21 mouse cellular contexts compared by ENCODE assay signal in genomic region chr4:47161756-47162587, GRCm38 (mm10). TPM values are rescaled to one million over a fixed set of nuclear protein-coding genes. Genes with fewer than 3 reads are reported as not detected.
DNase-seq lines count a peak whose midpoint lies in the region; ATAC-seq and TF ChIP-seq lines count a peak whose summit lies in the region.
"Had no signal": no experiment of that assay in that cellular context is flagged by ENCODE, and none has a peak within 500 bp of the region (broad histone marks: within the 10 kb centered on the region; RNA-seq: fewer than 3 reads in every experiment).

No protein-coding gene starts in this region.

- DNase-seq in forebrain, embryonic 10.5 days (ENCODE audit: extremely low spot score, low spot score) = no peak
- no peak for DNase-seq in forebrain, postnatal 0 days
- no peak for DNase-seq in hindbrain, postnatal 0 days (ENCODE audit: low spot score)
- peak; percentile 80 for DNase-seq in midbrain, embryonic 11.5 days (ENCODE audit: low spot score, missing footprints)
- no peak for DNase-seq in thymus, postnatal 10 days (ENCODE audit: low spot score in 2 of 2)
- DNase-seq: adrenal gland, adult 8-10 months; cerebellum, adult 9-11 months; heart, adult 18-20 months; layer of hippocampus, postnatal 36 days; lung, postnatal 14 days; spleen, adult 18-20 months had no signal

- H3K27ac ChIP-seq in forebrain, embryonic 10.5 days = 0 out of 2 replicates have a peak overlapping the region, but pooled peaks have one; percentile 25
- H3K27ac ChIP-seq in forebrain, postnatal 0 days (ENCODE audit: low read depth, low read length) = no peak overlapping the region
- H3K27ac ChIP-seq in hindbrain, embryonic 12.5 days = no peak overlapping the region; the same call in 1 of the 2 replicates
- H3K27ac ChIP-seq in hindbrain, postnatal 0 days = no peak overlapping the region
- no peak overlapping the region for H3K27ac ChIP-seq in midbrain, embryonic 11.5 days (ENCODE audit: low read depth, low read length)
- no peak overlapping the region for H3K27ac ChIP-seq in midbrain, embryonic 16.5 days (ENCODE audit: low read length)
- H3K27ac ChIP-seq in midbrain, embryonic 15.5 days = no peak overlapping the region
- H3K27ac ChIP-seq: embryonic facial prominence, embryonic 13.5 days; hindbrain, embryonic 15.5 days; layer of hippocampus, adult 2 months; limb, embryonic 15.5 days; liver, embryonic 15.5 days had no signal

- H3K4me1 ChIP-seq in forebrain, embryonic 10.5 days = peaks cover 18% of the 10 kb centered on the region
- H3K4me1 ChIP-seq in forebrain, postnatal 0 days (ENCODE audit: insufficient read depth) = no peaks in the 10 kb centered on the region
- H3K4me1 ChIP-seq in hindbrain, embryonic 12.5 days = peaks cover 11% of the 10 kb centered on the region
- H3K4me1 ChIP-seq in hindbrain, postnatal 0 days (ENCODE audit: insufficient read depth, low read length) = no peaks in the 10 kb centered on the region
- H3K4me1 ChIP-seq in midbrain, embryonic 11.5 days (ENCODE audit: control insufficient read depth, insufficient read depth, low read length) = peaks cover 9% of the 10 kb centered on the region; the same call in 1 of the 2 replicates
- H3K4me1 ChIP-seq in midbrain, embryonic 16.5 days (ENCODE audit: control insufficient read depth, insufficient read depth, low read length) = peaks cover 11% of the 10 kb centered on the region
- H3K4me1 ChIP-seq in midbrain, embryonic 15.5 days = peaks cover 11% of the 10 kb centered on the region
- H3K4me1 ChIP-seq: hindbrain, embryonic 15.5 days; limb, embryonic 15.5 days; liver, embryonic 15.5 days had no signal

- H3K4me2 ChIP-seq in forebrain, postnatal 0 days (ENCODE audit: low read depth) = no peak overlapping the region
- H3K4me2 ChIP-seq in hindbrain, embryonic 12.5 days (replicated peaks) = no peak overlapping the region
- H3K4me2 ChIP-seq in hindbrain, postnatal 0 days (ENCODE audit: low read depth, low read length) = no peak overlapping the region
- no peak overlapping the region for H3K4me2 ChIP-seq in midbrain, embryonic 11.5 days
- no peak overlapping the region for H3K4me2 ChIP-seq in midbrain, embryonic 16.5 days (ENCODE audit: low read length)
- H3K4me2 ChIP-seq in midbrain, embryonic 15.5 days = no peak overlapping the region
- H3K4me2 ChIP-seq: hindbrain, embryonic 15.5 days; limb, embryonic 15.5 days; liver, embryonic 15.5 days had no signal

- H3K9ac ChIP-seq in forebrain, postnatal 0 days = no peak overlapping the region
- no peak overlapping the region for H3K9ac ChIP-seq in hindbrain, embryonic 12.5 days
- no peak overlapping the region for H3K9ac ChIP-seq in hindbrain, postnatal 0 days (replicated peaks; ENCODE audit: low read length)
- H3K9ac ChIP-seq in midbrain, embryonic 11.5 days (ENCODE audit: low read length) = no peak overlapping the region
- no peak overlapping the region for H3K9ac ChIP-seq in midbrain, embryonic 16.5 days (ENCODE audit: low read depth, low read length)
- H3K9ac ChIP-seq in midbrain, embryonic 15.5 days = no peak overlapping the region
- H3K9ac ChIP-seq: embryonic facial prominence, embryonic 13.5 days; hindbrain, embryonic 15.5 days; limb, embryonic 15.5 days; liver, embryonic 15.5 days had no signal

- no peaks in the 10 kb centered on the region; the same call in 1 of the 2 replicates for H3K9me3 ChIP-seq in forebrain, embryonic 10.5 days
- 0 out of 2 replicates have a peak, but pooled peaks cover 4% of the 10 kb centered on the region for H3K9me3 ChIP-seq in forebrain, postnatal 0 days (ENCODE audit: low read length)
- 0 out of 2 replicates have a peak, but pooled peaks cover 5% of the 10 kb centered on the region for H3K9me3 ChIP-seq in hindbrain, embryonic 12.5 days (replicated peaks)
- peaks cover 3% of the 10 kb centered on the region for H3K9me3 ChIP-seq in hindbrain, postnatal 0 days (ENCODE audit: low read length)
- H3K9me3 ChIP-seq in midbrain, embryonic 11.5 days (ENCODE audit: control insufficient read depth, low read length) = no peaks in the 10 kb centered on the region; the same call in 1 of the 2 replicates
- peaks cover under 1% of the 10 kb centered on the region; the same call in 1 of the 2 replicates for H3K9me3 ChIP-seq in midbrain, embryonic 16.5 days (replicated peaks; ENCODE audit: control insufficient read depth, low read length, poor library complexity, severe bottlenecking)
- peaks cover 5% of the 10 kb centered on the region; the same call in 1 of the 2 replicates for H3K9me3 ChIP-seq in midbrain, embryonic 15.5 days
- H3K9me3 ChIP-seq: embryonic facial prominence, embryonic 13.5 days; limb, embryonic 15.5 days; liver, embryonic 15.5 days had no signal

- no peaks in the 10 kb centered on the region for H3K27me3 ChIP-seq in forebrain, embryonic 10.5 days (ENCODE audit: poor library complexity, severe bottlenecking)
- no peaks in the 10 kb centered on the region for H3K27me3 ChIP-seq in forebrain, postnatal 0 days (ENCODE audit: insufficient read depth, low read length)
- no peaks in the 10 kb centered on the region for H3K27me3 ChIP-seq in hindbrain, embryonic 12.5 days
- H3K27me3 ChIP-seq in hindbrain, postnatal 0 days (ENCODE audit: insufficient read depth, low read length) = no peaks in the 10 kb centered on the region
- H3K27me3 ChIP-seq in midbrain, embryonic 11.5 days (ENCODE audit: control insufficient read depth, insufficient read depth, low read length) = no peaks in the 10 kb centered on the region
- H3K27me3 ChIP-seq in midbrain, embryonic 16.5 days (ENCODE audit: control insufficient read depth, insufficient read depth, low read depth, low read length) = no peaks in the 10 kb centered on the region
- H3K27me3 ChIP-seq in midbrain, embryonic 15.5 days (replicated peaks) = no peaks in the 10 kb centered on the region
- H3K27me3 ChIP-seq: embryonic facial prominence, embryonic 13.5 days; hindbrain, embryonic 15.5 days; limb, embryonic 15.5 days; liver, embryonic 15.5 days; Patski had no signal

- no peak overlapping the region for H3K4me3 ChIP-seq in forebrain, embryonic 10.5 days
- no peak overlapping the region for H3K4me3 ChIP-seq in forebrain, postnatal 0 days (ENCODE audit: low read depth, low read length)
- H3K4me3 ChIP-seq in hindbrain, embryonic 12.5 days = no peak overlapping the region
- H3K4me3 ChIP-seq in hindbrain, postnatal 0 days (ENCODE audit: low read length) = no peak overlapping the region
- no peak overlapping the region for H3K4me3 ChIP-seq in midbrain, embryonic 11.5 days (ENCODE audit: low read depth, low read length)
- H3K4me3 ChIP-seq in midbrain, embryonic 16.5 days (ENCODE audit: low read depth, low read length) = no peak overlapping the region
- H3K4me3 ChIP-seq in midbrain, embryonic 15.5 days = no peak overlapping the region
- H3K4me3 ChIP-seq: embryonic facial prominence, embryonic 13.5 days; hindbrain, embryonic 15.5 days; layer of hippocampus, adult 2 months; limb, embryonic 15.5 days; liver, embryonic 15.5 days had no signal

- ATAC-seq in forebrain, postnatal 0 days = no peak
- 0 out of 2 replicates have a peak, but pooled peaks have one; percentile 54 for ATAC-seq in hindbrain, embryonic 12.5 days (ENCODE audit: low FRiP score)
- ATAC-seq in hindbrain, postnatal 0 days = no peak
- no peak for ATAC-seq in midbrain, embryonic 11.5 days (ENCODE audit: low FRiP score)
- no peak for ATAC-seq in midbrain, embryonic 16.5 days
- ATAC-seq in midbrain, embryonic 15.5 days (replicated peaks) = 0 out of 2 replicates have a peak, but pooled peaks have one; percentile 48
- ATAC-seq: intestine, postnatal 0 days; Patski had no signal

- no peaks in the 10 kb centered on the region for H3K36me3 ChIP-seq in forebrain, embryonic 10.5 days (replicated peaks)
- no peaks in the 10 kb centered on the region for H3K36me3 ChIP-seq in forebrain, postnatal 0 days (ENCODE audit: insufficient read depth)
- no peaks in the 10 kb centered on the region for H3K36me3 ChIP-seq in hindbrain, embryonic 12.5 days
- H3K36me3 ChIP-seq in hindbrain, postnatal 0 days (ENCODE audit: insufficient read depth, low read length) = no peaks in the 10 kb centered on the region
- H3K36me3 ChIP-seq in midbrain, embryonic 11.5 days (ENCODE audit: control insufficient read depth, insufficient read depth, low read length) = no peaks in the 10 kb centered on the region
- no peaks in the 10 kb centered on the region for H3K36me3 ChIP-seq in midbrain, embryonic 16.5 days (ENCODE audit: control insufficient read depth, insufficient read depth, low read length)
- H3K36me3 ChIP-seq in midbrain, embryonic 15.5 days (replicated peaks) = no peaks in the 10 kb centered on the region
- H3K36me3 ChIP-seq: embryonic facial prominence, embryonic 13.5 days; hindbrain, embryonic 15.5 days; limb, embryonic 15.5 days; liver, embryonic 15.5 days had no signal

- no peak for TF ChIP-seq CTCF in forebrain, postnatal 0 days (IDR thresholded peaks at IDR 0.05; ENCODE audit: low read depth)
- TF ChIP-seq CTCF in hindbrain, postnatal 0 days (IDR thresholded peaks at IDR 0.05; ENCODE audit: low read depth) = no peak

- 78% methylated on average over 12 of the region's 12 CpGs for WGBS in forebrain, embryonic 10.5 days
- 44% methylated on average over 12 of the region's 12 CpGs for WGBS in forebrain, postnatal 0 days
- WGBS in hindbrain, embryonic 12.5 days = 60% methylated on average over 12 of the region's 12 CpGs
- WGBS in hindbrain, postnatal 0 days = 43% methylated on average over 12 of the region's 12 CpGs
- WGBS in midbrain, embryonic 11.5 days = 69% methylated on average over 12 of the region's 12 CpGs
- 53% methylated on average over 12 of the region's 12 CpGs for WGBS in midbrain, embryonic 16.5 days
- 56% methylated on average over 12 of the region's 12 CpGs for WGBS in midbrain, embryonic 15.5 days

RNA-seq across cellular contexts. Expression of gene Col15a1, which starts 46.0 kb away (rescaled TPM):
- 4.3 and 4.5 TPM in 2 replicates for polyA plus RNA-seq in forebrain, embryonic 10.5 days (2016; fragmentation: Nextera tagmentation; extraction: Ambion mirVana)
- 6.2 TPM in 2 replicates for total RNA-seq in forebrain, postnatal 0 days (2014; rRNA removed)
- polyA plus RNA-seq in forebrain, postnatal 0 days (2015; fragmentation: Nextera tagmentation; extraction: Ambion mirVana) = 2.0 and 2.5 TPM in 2 replicates
- 7.3 and 9.2 TPM in 2 replicates for polyA plus RNA-seq in hindbrain, embryonic 12.5 days (2016; fragmentation: Nextera tagmentation; extraction: Ambion mirVana)
- total RNA-seq in hindbrain, postnatal 0 days (2014; rRNA removed) = 8.9 and 13.7 TPM in 2 replicates
- polyA plus RNA-seq in hindbrain, postnatal 0 days (2015; fragmentation: Nextera tagmentation; extraction: Ambion mirVana) = 3.1 and 3.7 TPM in 2 replicates
- 2.9 TPM in 2 replicates for polyA plus RNA-seq in midbrain, embryonic 11.5 days (2014; fragmentation: Nextera tagmentation; extraction: Ambion mirVana)
- polyA plus RNA-seq in midbrain, embryonic 16.5 days (2015; fragmentation: Nextera tagmentation; extraction: Ambion mirVana) = 3.4 and 5.3 TPM in 2 replicates
- 3.8 and 4.5 TPM in 2 replicates for polyA plus RNA-seq in midbrain, embryonic 15.5 days (2015; fragmentation: Nextera tagmentation; extraction: Ambion mirVana)

Comparison
In these comparisons a context has a peak if more than half of its experiments do, and no peak if none do; other contexts are left out.
1. ATAC-seq: peak in hindbrain, embryonic 12.5 days (single experiment) and midbrain, embryonic 15.5 days (single experiment); none in forebrain, postnatal 0 days (single experiment), hindbrain, postnatal 0 days (single experiment), midbrain, embryonic 11.5 days (single experiment) and midbrain, embryonic 16.5 days (single experiment).